Mouse (Mus musculus): ENCODE measurements around the gene Mogs.

Mogs gene

DNA sequence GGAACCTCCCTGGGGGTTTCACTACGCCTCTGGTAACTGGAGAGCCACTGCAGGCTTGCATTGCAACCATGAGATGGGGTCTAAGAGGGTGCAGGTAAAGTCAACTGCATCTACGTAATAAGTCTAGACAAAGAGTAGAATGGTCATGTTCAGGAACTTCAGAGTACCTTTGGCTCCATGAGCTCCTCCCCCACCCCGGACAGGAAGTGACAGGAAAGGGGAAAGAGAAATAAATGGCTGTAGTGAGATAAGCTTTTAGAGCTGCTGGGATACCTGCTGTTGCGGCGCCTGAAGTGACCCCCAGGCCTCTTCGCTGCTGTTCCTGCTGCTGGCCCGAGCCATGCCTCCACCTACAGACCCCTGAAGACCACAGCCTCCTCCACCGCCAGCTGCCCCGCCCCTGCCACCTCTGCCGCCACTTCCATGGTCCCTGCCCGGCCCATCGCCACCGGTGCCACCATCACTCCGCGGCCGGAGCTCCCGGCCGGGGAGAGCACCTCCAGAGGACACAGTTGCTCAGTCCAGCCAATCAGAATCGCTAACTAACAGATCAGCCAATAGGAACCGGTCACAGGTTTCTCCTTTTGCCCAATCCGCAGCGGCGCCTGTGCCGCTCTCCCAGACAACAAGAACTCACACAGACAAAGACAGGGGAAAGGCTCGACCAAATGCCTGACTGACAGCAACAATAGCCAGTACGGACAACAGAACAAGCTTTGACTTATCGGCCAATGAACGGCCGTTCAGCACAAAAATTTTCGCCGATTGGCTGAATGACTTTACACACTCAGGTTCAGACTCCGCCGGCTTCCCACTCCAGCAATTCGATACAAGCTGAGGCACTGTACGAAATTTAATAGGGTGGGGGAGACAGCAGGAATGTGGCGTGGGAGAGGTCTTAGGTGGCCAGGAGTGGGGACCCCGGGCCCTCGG lies 5.9 kb downstream of the Mogs start, which contains the start of gene Wbp1:
Gene Wbp1, minus strand, starts transcription at position 630 of the 933 bp plus-strand sequence.
- peak; percentile 100 for DNase-seq (ENCODE audit: low read depth, low spot score)

GRCm38 (mm10) chr6:83121863-83122710 lies 6.8 kb downstream of the Mogs start:
- DNase-seq (ENCODE audit: low read depth, low spot score), result peak; percentile 50

- DNase-seq (ENCODE audit: low read depth, low spot score), result no peak
Observed at GRCm38 (mm10) chr6:83122961-83123360, 7.7 kb downstream of the Mogs start.

- DNase-seq (ENCODE audit: low read depth, low spot score), result peak; percentile 96
Observed at GRCm38 (mm10) chr6:83124851-83125312, 9.6 kb downstream of the Mogs start.

DNA sequence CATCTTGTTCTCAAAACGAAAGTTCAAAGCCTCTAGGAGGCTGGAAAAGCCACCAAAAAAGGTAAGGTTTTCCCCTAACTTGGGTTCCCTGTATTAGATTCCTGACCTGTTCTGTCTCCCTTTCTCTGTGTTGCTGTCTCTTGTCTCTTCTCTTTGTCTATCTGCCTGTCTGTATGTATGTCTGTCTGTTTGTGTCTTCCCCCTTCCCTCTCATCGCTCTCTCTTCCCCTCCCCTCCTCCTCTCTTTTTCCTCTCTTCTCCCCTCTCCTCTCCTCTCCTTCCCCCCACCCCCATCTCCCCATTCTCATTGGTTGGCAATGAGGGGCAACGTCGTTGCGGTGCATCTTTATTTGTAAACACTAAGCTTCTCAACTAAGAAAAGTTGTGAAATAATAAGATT lies 10.0 kb downstream of the Mogs start, which contains the start of gene Ino80b:
Gene Ino80b, minus strand, starts transcription at position 101 of the 400 bp plus-strand sequence.
- DNase-seq (ENCODE audit: low read depth, low spot score), result no peak

DNA sequence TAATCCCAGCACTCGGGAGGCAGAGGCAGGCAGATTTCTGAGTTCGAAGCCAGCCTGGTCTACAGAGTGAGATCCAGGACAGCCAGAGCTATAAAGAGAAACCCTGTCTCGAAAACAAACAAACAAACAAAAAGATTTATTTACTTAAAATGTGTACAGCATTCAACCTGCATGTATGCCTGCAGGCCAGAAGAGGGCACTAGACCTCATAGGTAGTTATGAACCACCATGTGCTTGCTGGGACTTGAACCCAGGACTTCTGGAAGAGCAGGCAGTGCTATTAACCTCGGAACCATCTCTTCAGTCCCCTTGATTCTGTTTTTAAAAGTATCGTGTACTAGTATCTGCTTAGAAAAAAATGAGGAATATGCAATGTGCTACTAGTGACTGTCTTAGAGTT lies 12.1 kb downstream of the Mogs start:
- peak; percentile 55 for DNase-seq (ENCODE audit: low read depth, low spot score)

DNA sequence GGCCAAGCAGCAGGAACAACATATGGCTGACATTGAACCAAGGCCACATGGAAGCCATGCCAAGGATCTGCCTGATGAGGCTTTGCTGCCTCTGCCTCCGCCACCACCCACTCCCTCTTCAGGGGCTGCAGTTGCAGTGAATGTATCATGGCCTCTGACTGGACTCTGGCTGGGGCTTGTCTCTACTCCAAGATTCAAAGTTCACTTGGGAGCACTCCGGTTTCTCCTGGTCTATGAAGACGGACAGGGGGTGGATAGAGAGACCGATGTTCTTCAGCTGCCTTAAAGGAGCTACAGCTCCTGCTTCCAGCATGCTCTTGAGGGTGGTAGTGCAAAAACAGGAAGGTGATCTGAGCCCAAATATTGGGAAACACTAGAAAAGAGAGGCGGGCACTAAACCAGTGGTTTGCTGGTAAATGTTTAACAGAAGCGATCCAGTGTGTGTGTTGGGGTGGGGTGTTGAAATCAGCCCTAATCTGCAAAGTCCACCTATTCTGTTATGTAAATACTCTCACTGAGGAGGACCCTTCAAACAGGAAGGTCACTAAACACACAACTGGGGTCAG lies 16.3 kb downstream of the Mogs start:
- DNase-seq (ENCODE audit: low read depth, low spot score), result no peak

DNA sequence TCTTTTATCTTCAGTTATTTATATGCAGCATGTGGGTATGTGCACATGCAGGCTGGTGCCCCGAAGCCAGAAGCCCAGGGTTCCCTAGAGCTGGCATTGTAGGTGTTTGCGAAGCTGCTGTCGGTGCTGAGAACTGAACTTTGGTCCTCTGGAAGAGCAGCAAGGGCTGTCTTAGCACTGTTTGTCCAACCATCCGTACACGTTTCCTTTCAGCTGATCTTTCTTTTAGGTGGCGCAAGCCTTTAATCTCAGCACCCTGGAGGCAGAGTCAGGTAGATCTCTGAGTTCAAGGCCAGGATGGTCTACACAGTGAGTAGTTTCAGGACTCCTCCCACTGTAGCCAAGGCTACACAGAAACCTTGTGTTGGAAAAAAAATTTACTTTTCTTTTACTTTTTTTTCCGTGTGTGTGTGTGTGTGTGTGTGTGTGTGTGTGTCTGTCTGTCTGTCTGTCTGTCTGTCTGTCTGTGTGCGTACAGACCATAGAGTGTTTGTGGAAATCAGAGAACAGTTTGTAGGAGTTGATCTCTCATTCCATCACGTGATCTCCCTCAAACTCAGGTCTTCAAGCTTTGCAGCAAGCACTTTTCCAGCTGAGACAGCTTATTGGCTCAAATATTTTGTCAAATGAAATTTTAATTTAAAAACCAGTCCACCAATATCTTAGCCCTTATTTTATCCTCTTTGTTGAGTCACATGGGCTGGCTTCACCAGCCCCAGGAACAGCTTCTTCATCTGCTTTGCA lies 17.1 kb downstream of the Mogs start:
- DNase-seq (ENCODE audit: low read depth, low spot score), result no peak

- DNase-seq (ENCODE audit: low read depth, low spot score), result no peak
Observed at GRCm38 (mm10) chr6:83134226-83134625, 18.9 kb downstream of the Mogs start.

- DNase-seq (ENCODE audit: low read depth, low spot score), result no peak
Observed at GRCm38 (mm10) chr6:83134951-83135513, 19.7 kb downstream of the Mogs start, which contains the start of gene Rtkn. Gene Rtkn (plus strand): TSS chr6:83135463.

DNA sequence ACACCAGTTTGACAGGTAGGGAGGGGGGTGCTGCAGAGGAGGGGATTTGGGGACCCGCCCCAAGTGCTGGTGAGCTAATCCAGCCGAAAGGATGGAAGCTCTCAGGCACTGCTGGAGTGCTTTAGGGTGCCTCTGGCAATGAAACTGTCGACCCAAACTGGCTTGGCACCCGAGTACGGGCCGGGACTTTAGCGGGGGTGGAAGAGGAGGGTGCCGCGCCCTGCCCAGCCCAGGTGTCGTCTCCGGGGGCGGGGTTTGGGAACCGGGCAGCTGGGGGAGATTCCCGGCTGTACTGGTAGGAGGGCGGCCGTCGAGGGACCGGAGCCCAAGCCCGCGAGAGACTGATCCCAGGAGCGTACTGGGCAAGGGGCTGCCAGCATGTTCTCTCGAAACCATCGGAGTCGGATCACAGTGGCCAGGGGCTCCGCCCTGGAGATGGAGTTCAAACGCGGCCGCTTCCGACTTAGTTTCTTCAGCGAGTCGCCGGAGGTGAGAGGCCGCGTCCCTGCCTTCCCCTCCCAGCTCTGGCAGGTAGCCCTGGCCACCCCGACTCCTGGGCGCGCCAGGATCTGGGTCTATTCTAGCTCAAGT lies 20.4 kb downstream of the Mogs start:
- no peak for DNase-seq (ENCODE audit: low read depth, low spot score)

- no peak for DNase-seq (ENCODE audit: low read depth, low spot score)
Observed at GRCm38 (mm10) chr6:83136291-83136880, 21.1 kb downstream of the Mogs start.

GRCm38 (mm10) chr6:83136881-83137575 lies 21.7 kb downstream of the Mogs start:
- peak; percentile 70 for DNase-seq (ENCODE audit: low read depth, low spot score)

DNA sequence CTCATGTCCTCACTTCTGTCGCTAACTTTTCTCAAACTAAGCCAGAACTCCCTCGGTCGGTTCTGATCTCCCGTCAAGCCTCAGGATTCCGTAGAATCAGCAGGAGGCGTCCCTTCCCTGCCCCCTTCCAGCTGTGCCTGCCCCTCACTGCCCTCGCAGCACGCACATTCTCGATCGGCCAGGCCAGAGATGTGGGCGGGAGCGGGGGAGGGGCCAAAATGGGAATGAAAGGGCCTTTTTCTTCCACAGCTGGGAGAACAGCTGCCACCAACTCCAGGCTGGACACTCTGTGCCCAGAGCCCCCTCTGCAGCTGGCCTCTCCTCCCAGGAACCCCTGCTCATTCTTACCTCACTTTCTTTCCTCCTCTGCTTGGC lies 22.3 kb downstream of the Mogs start:
- peak; percentile 71 for DNase-seq (ENCODE audit: low read depth, low spot score)

GRCm38 (mm10) chr6:83138056-83138455 lies 22.8 kb downstream of the Mogs start:
- DNase-seq (ENCODE audit: low read depth, low spot score), result no peak

GRCm38 (mm10) chr6:83140044-83140443 lies 24.7 kb downstream of the Mogs start:
- no peak for DNase-seq (ENCODE audit: low read depth, low spot score)

DNA sequence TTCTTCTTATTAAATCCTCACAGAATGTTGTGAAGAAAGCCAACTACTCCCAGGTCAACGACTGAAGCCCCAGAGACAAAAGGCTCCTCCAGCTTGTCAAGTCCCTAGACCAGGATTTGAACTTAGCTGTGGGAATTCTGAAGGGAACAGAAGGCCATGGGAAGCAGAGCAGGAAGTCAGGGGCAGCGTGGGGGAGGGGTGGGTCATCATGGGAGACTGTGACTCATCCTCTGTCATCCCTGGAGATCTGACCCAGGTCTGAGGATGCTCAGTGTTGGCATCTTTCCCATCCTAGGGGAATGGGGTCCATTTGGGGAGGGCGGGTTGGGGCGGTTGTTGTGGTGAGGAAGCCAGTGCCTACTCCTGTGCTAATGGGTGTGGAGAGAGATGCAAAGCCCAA lies 26.3 kb downstream of the Mogs start:
- DNase-seq (ENCODE audit: low read depth, low spot score), result no peak

DNA sequence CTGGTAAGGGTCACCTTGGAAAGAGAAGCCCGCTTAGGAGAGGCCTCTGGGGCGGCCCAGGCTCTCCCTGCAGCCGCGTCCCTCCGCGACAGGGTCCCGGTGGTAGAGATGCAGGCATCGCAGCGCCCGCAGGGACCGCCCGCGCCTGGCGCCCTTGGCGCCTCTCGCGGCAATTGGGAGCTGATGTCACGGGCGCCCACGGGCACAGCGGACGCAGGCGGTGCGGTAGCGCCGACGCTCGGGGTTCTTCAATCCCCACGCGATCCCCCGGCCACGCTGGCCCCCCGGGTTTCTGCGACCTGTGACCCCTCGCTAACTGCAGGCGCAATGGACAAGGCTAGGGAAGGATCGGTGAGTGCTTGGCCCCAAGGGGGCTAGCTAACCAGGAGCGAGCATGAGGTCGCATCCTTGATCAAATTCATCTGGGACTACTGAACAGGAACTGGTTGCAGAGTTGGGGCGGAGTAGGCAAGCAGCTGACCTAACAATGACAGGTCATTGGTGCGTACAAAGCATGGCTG lies 27.0 kb downstream of the Mogs start:
- DNase-seq (ENCODE audit: low read depth, low spot score), result peak; percentile 62

- DNase-seq (ENCODE audit: low read depth, low spot score), result no peak
Observed at GRCm38 (mm10) chr6:83142886-83143285, 27.6 kb downstream of the Mogs start.
